Mouse (Mus musculus): ENCODE measurements around the gene Spcs2.

DNA sequence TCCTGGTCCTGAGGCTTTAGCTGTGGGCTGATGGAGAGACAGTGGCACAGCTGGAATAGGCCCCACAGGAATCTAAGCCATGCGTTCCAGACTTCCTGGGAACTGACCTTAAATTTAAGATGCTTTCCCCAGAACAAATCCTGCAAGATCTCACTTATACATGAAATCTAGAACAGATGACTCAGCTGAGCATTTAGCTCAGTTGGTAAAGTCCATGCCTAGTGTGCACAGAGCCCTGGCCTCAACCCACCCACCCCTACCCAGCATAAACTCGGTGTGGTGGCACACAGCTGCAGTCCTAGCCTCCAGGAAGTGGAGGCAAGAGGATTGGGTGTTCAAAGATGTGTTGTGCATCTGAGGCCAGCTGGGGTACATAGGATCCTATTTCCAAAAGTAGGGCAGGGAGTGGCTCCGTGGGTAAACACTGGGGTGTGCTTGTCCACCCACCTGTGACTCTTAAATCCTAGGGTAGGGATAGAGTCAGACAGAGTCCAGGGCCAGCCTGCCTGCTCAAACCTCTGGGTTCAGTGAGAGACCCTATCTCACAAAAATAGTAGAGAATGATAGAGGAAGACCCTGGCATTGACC lies 27.0 kb upstream of the Spcs2 start:
- TF ChIP-seq CTCF (IDR thresholded peaks at IDR 0.05; ENCODE audit: low read depth) = no peak
- TF ChIP-seq EP300 (IDR thresholded peaks at IDR 0.05; ENCODE audit: low read depth) = no peak
